Mouse (Mus musculus) adrenal gland, adult 8-10 months (tissue): ENCODE measurements around the gene Sh3bgrl2. TPM values are rescaled to one million over a fixed set of nuclear protein-coding genes. Genes with fewer than 3 reads are reported as not detected.

ENCODE experiments used
- DNase-seq: peaks from one replicate; pipeline ENCODE4 v3.0.0; 2022
- total RNA-seq, 4 experiments: library from RNA; stranded (reverse); gene quantifications; 2 replicates each; pipeline ENCODE4 v1.2.4; 2022

Sh3bgrl2 gene
- total RNA-seq, 4 experiments from 2014 or later = 13.6 to 21.7 (median 16.8) TPM

DNA sequence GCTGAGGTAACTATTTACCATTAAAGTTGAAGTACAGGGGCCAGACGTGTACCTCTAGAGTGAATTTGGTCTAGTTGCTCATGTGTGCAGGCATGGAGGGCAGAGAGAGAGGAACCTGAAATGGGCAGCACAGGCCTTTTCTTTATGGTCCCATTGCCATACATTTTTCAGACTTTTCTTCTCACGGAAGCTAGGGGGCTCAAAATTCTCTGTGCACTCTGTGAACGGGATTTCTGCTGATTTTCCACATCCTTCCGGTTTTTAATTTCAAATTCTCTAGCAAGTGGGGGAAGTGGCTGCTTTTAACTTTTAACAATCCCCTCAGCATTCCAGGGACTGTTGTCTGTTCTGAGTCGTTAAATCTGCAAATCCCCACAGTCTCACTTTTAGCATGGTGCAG is 83.8 kb downstream of the Sh3bgrl2 start:
- no peak for DNase-seq

DNA sequence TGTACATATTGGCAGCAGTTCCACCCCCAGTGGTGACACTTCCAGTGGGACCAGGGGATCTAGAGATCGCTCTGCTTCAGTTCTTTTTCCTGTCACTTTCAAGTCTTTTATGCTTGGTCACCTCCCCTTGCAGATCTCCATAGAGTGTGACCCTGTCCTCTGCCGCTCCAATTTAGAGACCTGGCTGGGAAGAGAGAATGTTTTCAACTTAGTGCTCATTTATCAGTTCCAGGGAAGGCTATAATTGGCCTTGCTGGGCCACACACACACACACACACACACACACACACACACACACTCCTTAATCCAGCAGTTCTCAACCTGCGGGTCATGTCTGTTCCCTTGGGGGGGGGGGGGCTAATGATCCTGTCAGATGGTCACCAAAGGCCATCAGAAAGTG is 86.6 kb downstream of the Sh3bgrl2 start:
- no peak for DNase-seq

DNA sequence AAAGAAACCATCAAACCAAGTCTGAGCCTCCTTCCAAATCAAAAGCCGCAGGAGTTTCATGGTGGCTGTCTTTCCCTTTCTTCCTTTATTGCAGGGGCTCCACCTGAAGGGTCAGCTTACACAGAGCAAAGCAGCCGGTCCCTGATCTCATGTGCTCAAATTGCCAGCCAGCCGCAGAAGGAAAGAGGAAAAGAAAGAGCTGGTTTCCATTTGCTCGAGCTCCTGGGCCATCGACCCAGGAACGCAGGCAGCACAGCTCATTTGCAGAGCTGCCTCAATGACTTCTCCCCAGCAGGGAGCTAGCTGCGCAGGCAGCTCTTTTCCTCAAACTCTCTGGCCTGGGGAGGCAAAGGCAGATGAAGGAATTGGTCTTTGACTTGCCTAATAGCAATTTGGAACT is 87.9 kb downstream of the Sh3bgrl2 start:
- DNase-seq = no peak

DNA sequence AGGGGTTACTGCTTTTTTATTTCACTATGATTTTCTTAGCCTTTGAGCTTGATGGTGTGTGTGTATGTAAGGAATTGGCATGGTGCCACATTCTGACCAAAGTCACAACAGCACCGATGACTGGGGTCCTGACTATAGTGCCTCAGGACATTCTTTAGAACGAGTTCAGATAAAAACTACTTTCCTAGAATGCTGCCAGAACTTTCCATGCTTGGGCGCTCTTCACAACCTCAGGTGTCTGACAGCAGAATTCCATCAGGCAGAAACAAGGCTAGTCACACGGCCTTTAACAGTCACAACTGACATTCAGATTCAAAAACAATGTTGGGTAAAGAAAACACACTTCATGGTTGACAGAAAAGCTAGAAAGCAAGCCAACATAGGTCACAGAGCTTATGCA is 95.0 kb downstream of the Sh3bgrl2 start:
- DNase-seq = no peak

DNA sequence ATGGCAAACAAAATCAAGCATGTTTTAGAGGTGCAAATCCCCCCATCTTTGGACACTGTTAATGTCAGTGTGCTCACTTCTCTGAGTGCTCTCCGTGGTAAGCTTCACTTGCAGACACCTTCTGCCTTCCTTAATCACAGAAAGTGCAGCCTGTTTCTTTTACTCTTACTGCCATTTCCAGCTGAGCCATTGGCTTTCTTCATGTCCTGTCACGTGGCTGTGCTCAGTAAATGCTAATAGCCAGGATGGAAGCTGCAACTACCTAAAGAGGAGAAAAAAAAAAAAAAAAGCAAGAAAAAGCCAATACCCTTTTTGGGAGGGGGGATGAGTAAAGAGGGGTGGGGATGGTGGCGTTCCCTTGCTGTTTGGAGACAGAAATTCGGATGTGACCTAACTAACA is 95.7 kb downstream of the Sh3bgrl2 start:
- no peak for DNase-seq

DNA sequence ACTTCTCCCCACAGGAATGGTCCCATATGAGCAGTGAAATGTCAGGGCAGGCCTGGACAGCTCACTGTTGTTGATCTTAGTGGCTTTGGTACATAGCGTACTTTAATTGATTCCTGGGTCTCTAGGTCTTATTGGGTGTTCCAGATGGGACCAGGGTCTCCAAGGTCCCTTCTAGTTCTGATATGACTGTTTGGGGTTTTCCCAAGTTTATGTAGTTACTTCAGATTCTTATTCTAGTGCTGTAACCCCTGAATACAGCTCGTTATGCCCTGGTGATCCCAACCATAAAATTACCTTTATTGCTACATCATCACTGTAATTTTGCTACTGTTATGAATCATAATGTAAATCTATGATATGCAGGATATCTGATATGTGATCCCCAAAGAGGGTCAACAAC is 98.1 kb downstream of the Sh3bgrl2 start:
- DNase-seq = no peak

DNA sequence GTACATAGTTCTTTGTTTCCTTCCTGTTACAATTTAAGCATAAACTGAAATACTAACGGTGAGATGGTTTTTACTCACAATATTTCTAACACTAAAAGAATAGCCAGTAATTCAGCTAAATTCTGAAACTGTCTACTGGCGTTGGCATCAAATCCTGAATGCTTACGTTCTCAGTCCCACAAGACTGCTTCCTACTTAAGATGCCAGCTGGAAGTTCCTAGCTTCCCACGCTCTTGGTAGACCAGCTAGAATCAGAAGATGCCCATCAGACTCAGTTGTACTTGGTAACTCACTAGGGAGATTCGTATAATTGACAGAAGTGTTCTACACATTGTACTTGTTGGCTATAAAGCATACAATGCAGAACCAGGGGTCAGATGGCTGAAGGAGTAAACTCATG is 98.6 kb downstream of the Sh3bgrl2 start:
- DNase-seq = no peak

DNA sequence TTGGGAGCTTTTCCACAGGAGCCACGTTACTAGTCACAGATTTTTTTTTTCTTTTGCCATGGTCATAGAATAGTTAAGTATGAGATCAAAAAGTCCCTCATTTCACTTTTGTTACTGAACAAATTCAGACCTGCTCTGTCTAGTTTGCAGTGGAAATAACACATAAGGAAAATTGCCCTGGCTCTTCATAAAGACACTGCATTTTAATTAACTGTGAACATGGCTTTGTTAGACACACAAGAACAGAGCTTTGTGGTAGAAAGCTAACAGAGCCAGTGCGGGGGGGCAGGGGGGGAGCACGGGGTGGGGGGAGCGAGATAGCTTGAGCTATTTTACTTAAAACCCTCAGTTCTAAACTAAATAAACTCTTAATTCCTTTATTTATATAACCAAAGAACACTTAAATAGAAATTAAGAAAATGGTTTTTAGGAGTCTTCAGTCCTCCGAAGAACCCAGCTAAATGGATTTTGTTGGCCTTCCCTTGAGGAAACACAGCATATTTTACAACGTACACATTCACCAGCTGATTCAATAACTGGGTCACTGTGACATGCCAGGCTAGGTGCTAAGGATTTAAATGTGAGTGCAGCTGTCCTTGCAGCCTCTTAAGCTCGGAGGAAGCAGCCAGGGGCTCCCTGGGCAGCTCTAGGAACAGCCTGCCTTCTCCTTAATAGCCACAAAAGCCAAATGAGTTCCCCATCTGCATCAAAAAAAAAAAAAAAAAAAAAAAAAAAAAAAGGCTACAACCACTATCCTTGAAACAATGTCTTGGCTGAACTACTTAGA is 100.0 kb downstream of the Sh3bgrl2 start:
- no peak for DNase-seq

DNA sequence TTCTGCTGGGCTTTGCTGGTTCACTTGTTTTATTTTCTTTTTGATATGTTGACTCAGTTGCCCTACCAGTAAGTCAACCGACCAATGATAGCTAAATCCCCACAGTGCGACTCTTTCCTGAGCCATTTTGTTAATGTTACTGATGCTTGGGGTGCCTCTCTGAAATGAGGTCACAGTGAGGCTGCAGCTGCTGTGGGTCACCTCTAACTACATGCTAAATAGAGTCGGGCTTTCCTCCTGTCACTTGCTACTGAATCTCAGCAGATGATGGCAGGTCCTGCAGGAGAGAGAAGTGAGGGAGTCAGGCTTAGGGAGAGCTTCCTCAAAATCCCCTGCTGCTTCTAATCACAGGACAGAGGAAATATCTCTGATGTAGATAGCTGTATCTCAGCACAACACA is 100.6 kb downstream of the Sh3bgrl2 start:
- no peak for DNase-seq

DNA sequence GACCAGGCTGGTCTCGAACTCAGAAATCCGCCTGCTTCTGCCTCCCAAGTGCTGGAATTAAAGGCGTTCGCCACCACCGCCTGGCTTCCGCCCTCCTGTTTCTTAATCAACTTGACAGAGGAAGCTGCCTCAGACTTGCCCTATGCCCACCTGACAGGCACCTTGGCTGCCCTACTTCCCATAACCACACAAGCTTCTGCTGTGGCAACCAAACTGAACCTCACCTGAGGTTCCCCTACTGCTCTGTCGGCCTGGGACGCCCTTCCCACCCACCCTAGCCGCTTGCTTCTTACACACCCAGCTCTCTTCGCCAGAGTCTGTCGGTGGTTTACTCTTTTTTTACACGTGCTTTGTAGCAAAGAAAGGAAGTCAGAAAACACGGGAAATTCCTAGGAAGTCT is 103.9 kb downstream of the Sh3bgrl2 start:
- no peak for DNase-seq

DNA sequence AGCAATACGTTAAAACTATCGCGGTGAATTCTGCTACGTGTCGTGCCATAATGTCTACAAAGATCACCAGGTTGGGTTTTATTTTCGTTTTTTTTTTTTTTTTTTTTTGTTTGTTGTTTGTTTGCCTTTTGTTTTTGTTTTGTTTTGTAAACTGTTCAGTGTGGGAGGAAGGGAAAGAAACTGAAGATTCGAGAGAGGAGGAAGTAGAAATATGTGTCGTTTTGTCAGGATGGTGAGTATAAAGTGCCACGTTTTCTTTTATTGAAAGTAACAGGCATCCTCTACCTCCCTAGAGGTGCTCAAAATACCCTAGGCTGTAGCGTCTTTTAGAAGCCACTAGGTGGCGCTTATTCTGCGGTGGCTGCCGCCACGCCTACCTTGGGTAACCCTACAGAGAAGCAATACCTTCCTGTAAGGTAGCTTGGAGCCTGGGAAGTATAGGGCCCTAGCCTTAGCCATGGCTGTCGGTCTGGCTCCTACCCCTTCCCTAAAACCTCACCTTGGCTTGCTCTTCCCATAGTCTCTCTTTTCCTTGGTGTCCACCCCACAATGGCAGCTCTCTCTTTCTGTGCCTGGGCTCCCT is 104.6 kb downstream of the Sh3bgrl2 start:
- no peak for DNase-seq

DNA sequence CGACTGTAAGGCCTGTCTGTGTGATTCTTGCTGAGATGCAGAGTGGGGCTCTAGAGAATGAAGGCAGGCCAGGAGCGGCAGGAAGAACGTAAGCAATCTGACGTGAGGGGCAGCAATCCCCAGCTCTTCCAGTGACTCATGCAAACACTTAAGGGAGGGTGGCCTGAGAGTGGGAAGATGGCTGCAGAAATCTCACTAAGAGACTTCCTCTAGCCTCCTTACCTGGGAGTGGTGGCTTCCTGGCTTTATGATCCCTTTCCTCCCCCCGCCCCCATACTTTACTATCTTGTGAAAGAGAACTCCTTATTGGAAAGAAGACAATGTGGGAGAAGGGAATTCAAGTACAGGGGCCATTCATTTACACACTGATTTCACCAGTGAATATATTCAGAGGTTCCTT is 106.5 kb downstream of the Sh3bgrl2 start:
- DNase-seq = no peak

DNA sequence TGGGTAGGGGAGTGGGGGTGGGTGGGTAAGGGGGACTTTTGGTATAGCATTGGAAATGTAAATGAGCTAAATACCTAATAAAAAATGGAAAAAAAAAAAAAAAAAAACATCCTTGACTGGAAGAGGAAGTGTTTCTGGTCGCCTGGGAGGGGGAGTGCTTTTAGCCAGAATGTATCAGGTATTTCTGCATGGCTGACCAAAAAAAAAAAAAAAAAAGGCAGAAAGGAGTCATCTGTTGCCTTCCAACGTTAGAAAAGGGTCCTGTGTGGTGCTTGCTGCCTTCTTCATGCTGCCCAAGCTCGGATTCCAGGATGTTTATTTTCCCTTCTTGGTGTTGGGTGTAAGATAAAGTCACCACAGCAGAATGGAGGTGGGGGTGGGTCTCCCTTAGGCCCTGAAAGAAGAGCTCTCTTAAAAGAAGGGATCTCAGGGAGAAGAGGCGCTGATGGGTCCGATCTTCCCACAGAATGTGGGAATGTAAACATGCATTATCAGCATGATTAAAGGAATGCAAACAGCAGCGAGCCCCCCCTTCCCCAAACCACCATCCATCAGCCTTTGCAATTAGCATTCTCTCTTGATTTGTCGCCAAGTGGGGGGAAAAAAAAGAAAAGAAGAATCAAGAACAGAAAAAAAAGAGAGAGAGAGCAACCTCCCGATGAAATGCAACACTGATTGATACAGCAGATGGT is 109.0 kb downstream of the Sh3bgrl2 start:
- DNase-seq = no peak

DNA sequence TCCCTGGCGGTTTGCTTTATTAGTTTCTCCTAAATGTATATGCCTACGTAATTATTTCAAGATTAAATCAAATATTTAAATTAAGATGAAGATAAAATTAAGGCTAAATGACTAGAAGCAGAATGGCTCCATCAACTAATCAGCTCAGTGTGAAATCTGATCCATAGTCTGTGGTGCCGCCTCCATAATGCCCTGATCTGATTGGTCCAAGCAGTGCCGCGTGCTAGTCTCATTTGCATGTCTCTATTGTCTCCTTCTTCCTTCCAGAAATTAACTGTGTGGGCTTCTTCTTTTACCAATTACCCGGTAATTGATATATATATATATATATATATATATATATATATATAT is 109.5 kb downstream of the Sh3bgrl2 start:
- no peak for DNase-seq

DNA sequence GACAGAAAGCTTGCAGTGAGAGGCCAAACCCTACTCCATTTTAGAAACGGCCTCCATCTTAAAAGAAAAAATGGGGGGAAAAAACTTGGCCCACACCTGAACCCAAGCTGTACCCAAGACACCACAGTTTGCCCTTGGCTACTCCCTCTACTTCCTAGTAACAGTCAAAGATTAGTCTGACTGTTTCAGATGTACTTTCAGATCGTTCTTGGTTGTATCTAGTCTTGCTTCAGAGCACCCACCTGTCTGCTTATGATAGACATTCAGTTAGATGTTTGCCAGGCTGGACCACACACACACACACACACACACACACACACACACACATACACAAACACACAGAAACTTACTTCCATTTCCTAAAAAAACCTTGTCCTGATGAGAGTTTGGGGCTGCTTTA is 111.0 kb downstream of the Sh3bgrl2 start:
- no peak for DNase-seq

DNA sequence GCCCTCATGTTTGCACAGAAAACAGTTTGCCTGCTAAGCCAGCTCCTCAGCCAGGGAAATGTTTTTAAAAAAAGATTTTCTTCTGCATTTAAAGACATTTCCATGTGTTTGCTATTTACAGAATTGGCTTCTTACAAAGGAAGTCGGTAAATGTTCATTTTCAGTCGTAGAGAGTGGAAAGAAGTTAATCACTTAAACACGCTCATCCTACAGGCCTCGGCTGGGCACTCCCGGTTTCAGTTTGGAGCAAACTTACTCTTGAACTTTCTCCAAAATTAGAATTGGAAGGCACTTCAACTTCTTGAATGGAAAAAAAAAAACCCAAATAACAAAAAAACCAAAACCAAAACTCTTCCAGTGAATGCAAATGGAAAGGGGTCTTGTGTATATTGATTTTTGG is 113.7 kb downstream of the Sh3bgrl2 start:
- DNase-seq = no peak

DNA sequence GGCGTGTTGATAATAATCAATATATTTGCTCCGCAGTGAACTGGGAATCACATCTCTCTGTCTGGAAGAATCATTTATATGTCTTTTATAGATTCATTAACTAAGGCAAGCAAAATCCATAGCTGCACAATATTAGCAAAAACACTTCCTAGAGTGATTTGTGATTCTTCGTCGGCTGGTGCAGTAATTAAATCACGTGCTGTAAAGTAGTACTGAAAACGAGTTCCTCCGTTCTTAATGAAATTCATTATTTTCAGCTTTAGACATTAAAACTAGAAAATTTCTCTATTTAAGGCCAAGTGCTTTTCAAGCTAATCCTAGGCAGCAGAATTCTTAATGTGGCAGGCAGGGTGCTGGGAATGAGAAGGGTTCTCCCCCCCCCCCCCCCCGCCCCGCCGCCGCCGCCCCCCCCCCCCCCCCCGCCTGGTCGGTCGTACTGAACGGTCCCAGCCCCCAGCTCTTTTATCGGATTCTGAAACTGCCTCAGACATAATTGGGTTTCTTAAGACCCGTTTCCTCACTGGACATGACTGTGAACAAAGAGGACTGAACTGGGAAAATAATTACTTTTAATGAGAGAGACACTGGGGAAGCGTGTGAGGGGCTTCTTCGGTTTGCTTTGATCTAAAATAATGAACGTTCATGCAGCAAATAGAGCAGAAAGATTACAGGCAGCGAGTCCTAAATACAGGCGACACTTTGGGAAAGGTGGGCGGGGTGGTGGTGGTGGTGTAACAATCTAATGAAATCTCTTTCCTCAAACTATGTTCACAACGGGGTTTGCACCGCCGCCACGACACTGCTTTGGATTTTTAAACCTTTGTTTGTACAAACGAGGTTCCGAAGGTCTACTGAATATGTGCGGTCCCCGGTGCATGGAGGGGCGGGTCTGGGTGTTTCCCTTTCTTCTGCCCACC is 116.1 kb downstream of the Sh3bgrl2 start:
- no peak for DNase-seq

DNA sequence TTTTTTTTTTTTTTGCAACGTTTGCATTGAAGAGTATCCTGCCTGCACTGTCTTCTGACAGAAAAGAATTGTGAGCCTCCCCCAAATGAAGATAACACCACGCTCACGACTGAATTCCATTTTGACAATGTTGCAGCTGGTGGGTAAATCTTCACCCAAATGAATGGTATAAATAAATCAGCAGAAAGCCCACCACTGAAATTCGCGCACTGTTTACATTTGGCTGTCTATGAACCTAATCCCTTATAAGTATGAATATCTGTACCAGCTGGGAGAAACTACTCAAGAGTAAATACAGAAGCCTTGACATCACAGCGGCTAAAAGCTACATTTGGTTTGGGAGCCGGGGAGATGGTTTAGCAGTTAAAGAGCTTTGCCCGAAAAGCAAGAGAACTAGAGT is 116.8 kb downstream of the Sh3bgrl2 start:
- DNase-seq = no peak

DNA sequence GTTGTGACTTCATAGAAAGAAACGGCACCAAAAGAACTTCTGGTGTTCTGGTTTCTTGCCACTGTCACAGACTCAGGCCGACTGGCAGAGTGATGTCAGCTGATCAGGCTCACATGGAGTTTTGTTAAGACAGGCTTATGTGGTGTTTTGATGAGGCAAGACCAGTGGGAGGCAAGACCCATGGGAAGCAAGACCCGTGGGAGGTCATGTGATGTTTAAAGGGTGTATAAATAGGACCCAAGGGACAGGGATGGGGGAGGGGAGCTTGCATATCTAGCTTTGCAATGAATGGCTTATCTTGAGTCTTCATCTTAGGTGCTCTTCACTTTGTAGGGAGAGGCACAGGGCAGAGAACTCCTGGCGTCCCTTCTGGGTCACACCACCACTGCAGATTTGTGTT is 118.9 kb downstream of the Sh3bgrl2 start:
- no peak for DNase-seq

DNA sequence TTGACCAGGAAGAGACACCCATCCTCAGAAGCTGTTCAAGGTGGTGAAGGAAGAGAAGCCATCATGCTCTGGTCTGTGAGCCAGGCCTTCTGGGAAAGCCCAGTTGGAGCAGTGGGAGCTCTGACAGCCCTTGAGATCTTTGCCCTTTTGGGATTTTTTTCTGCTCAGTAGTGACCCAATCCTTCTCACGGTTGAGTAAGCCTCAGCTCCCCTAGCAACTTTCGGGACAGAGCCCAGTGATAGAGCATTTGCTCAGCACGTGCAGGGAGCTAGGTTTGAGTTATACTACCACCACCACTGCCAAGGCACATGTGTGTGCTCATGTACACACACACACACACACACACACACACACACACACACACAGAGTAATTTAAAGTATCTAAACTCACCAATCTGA is 131.5 kb downstream of the Sh3bgrl2 start:
- DNase-seq = no peak

DNA sequence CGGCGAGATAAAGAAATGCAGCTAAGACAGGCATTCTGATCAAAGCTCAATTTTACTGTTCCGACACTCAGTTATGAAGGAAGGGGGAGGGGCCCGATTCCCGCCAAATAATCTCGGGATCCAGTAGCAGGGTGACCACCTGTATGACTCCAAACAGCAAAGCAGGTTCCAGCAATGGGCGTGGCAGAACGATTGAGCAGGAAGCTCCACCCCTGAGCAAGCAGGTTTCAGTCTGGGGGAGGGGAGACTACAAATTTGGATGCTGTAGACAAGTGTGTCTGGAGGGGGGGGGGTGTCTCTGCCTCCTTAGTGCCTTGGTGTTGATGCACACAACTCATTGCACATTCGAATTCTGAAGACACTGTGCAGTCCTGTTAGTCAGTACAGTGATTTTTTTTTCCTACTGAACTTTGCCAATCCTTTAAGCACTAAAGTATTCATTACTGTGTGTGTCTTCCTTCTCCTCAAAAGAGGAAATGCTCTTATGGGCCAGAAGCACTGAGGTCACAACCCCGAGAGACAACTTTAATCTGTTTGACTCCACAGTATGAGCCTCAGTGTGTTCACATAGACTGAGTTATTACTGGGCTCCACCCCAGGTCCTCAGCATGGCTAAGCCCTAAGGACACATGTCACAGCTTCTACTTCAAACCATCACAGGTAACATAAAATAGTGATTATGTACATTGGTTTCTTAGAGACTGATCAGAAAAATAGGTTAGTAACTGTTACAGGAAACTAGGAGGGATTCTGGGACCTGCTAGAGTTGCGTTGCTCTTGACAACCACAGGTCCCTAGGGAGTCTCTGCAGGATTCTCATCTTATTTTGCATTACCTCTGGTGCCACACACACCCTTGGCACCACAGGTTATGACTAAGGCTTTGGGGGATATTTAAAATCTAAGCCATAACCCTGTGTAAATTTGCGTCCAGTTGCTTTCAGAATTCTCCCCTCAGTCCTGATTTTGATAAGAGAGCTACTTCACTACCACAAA is 133.8 kb downstream of the Sh3bgrl2 start:
- no peak for DNase-seq
